Mouse (Mus musculus) spleen, adult 2 months (tissue): Measurements from ENCODE around the gene Tmem160.

Experiments used
- CTCF ChIP-seq: fragments of 200-500 bp; IDR thresholded peaks from 2 replicates; pipeline ENCODE4 v1.5.1; 2011; ENCODE audit warnings: mild to moderate bottlenecking, inconsistent platforms; ENCODE audit not compliant: insufficient read depth, insufficient read length, insufficient replicate concordance; ENCODE audit errors: extremely low read depth
- POLR2A ChIP-seq: fragments of 200-500 bp; IDR thresholded peaks from 2 replicates; pipeline ENCODE4 v1.6.1; 2011; ENCODE audit warnings: low read depth, low read length, inconsistent platforms

DNA sequence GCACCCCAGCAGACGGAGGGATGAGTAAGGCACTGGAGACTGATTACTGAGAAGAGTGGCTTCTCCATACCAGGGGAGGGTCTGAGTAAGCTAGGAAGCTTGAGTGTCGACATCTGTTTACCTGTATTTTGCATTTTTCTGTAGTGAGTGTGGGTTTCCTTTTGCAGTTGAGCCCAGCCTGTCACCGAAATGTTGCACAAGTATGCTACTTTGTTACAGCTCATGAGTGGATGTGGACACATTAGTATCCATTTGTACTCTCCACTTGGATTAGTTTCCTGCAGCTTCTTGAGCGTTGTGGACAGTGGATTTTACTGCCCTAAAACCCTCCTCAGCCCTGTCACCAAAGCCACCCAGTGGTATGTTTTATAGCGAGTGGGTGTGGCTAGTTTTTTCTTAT is 33.9 kb upstream of the Tmem160 start:
- TF ChIP-seq POLR2A: no peak
- TF ChIP-seq CTCF: no peak
